Mouse (Mus musculus) heart, adult 2 months (tissue): ENCODE data around the gene Gstt1. TPM values are rescaled to one million over a fixed set of nuclear protein-coding genes. Genes with fewer than 3 reads are reported as not detected.

Experiments
- DNase-seq, 2 experiments: peaks; one replicate each; pipeline ENCODE4 v3.0.0; 2021
- H3K27ac ChIP-seq: fragments of 200-600 bp; 2 replicates; pipeline ENCODE4 v1.8.1; 2022
- H3K27me3 ChIP-seq: fragments of 200-500 bp; 2 replicates; pipeline ENCODE4 v1.6.1; 2012; ENCODE audit warnings: mild to moderate bottlenecking, low read length, inconsistent platforms, mixed read lengths; ENCODE audit not compliant: control insufficient read depth, insufficient read depth
- H3K36me3 ChIP-seq: fragments of 200-500 bp; 2 replicates; pipeline ENCODE4 v1.6.1; 2012; ENCODE audit warnings: low read length, inconsistent platforms; ENCODE audit not compliant: control insufficient read depth, insufficient read depth
- H3K4me1 ChIP-seq: fragments of 200-500 bp; 2 replicates; pipeline ENCODE4 v1.6.1; 2011; ENCODE audit warnings: low read length; ENCODE audit not compliant: control insufficient read depth, insufficient read depth
- H3K4me3 ChIP-seq: fragments of 200-600 bp; 2 replicates; pipeline ENCODE4 v1.8.1; 2022
- H3K79me2 ChIP-seq: fragments of 200-500 bp; replicated peaks from 2 replicates; pipeline ENCODE4 v1.6.1; 2012; ENCODE audit warnings: mild to moderate bottlenecking, inconsistent platforms, low read length, moderate library complexity, mixed read lengths; ENCODE audit not compliant: control insufficient read depth, insufficient read depth
- H3K9ac ChIP-seq: fragments of 200-500 bp; 2 replicates; pipeline ENCODE4 v1.6.1; 2012; ENCODE audit warnings: low read depth, mild to moderate bottlenecking, control low read depth, inconsistent platforms, low read length, mixed read lengths
- CTCF ChIP-seq: fragments of 200-600 bp; IDR thresholded peaks from 2 replicates; pipeline ENCODE4 v1.8.1; 2022; ENCODE audit warnings: antibody characterized with exemption, mild to moderate bottlenecking, moderate library complexity
- EP300 ChIP-seq: fragments of 200-500 bp; IDR thresholded peaks from 2 replicates; pipeline ENCODE4 v1.6.1; 2011; ENCODE audit warnings: low read depth, low read length, control low read depth; ENCODE audit not compliant: insufficient read depth
- POLR2A ChIP-seq: fragments of 200-500 bp; IDR thresholded peaks from 2 replicates; pipeline ENCODE4 v1.6.1; 2011; ENCODE audit warnings: mild to moderate bottlenecking, low read depth, low read length, control low read depth; ENCODE audit not compliant: insufficient read depth
- WGBS: fragments of 180-500 bp; shearing (Covaris S2); methylation state at CpG from one replicate; pipeline ENCODE4 v1.1.7; 2018; 5-methylcytosine and 5-hydroxymethylcytosine counted together
- intact Hi-C: fragments of 180-260 bp; cut with DNase I; formaldehyde crosslinking; loops from one replicate; pipeline ENCODE4 v1.15.1; 2025
- polyA plus RNA-seq: library from polyadenylated mRNA; depleted of rRNA; stranded (reverse); fragments of >200 nt; gene quantifications from 2 replicates; pipeline ENCODE4 v1.2.3, GENCODE M21; 2012; rRNA removed
- total RNA-seq, 2 experiments: library from RNA; stranded (reverse); gene quantifications; 2 replicates each; pipeline ENCODE4 v1.2.3; 2021

The Gstt1 gene
- total and polyA plus RNA-seq, 3 experiments, result 15.8 to 52.1 (median 16.8) TPM

DNA sequence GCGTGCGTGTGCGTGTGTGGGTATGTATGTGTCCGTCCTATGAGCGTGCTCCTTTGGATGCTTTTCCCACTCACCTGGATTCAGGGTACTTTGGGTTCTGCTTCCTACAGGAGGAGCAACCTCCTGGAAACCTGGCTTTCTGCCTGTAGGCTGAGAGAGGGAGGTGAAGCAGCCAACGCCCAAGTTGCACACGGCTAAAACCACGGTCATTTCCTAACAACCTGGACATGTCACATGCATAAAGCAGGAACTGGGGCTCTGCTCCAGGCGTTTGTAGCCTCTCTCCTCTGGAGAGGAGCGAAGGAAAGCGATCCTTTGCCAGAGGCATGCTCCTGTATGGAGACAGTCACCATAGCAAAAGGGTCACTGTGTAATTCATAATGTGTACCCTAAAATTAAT is 41.7 kb downstream of the Gstt1 start:
- 82% methylated on average over 11 of the region's 11 CpGs for WGBS
- Histone ChIP-seq H3K27ac (no peak overlapping the region), H3K4me1 (no peaks in the 10 kb centered on the region), H3K36me3 (no peaks in the 10 kb centered on the region), H3K9ac (no peak overlapping the region), H3K4me3 (no peak overlapping the region), H3K27me3 (no peaks in the 10 kb centered on the region), H3K79me2 (no peaks in the 10 kb centered on the region)
- no peak for DNase-seq
- intact Hi-C loops, result no loop called here
- TF ChIP-seq POLR2A (no peak), CTCF (no peak), EP300 (no peak)

GRCm38 (mm10) chr10:75744017-75744416 is 54.4 kb downstream of the Gstt1 start:
- peak; percentile 73 to 82 for DNase-seq
- H3K27ac ChIP-seq, result no peak overlapping the region
- no peaks in the 10 kb centered on the region for H3K79me2 ChIP-seq
- H3K9ac ChIP-seq, result no peak overlapping the region
- no peaks in the 10 kb centered on the region for H3K4me1 ChIP-seq
- no peaks in the 10 kb centered on the region for H3K36me3 ChIP-seq
- H3K27me3 ChIP-seq, result no peaks in the 10 kb centered on the region
- no peak overlapping the region for H3K4me3 ChIP-seq
- intact Hi-C loops, result loop anchor here (1.0 kb wide), 3 partner anchors 88 to 207 kb away; no protein-coding TSS in a partner anchor
- TF ChIP-seq CTCF (0 out of 2 replicates have a peak, but pooled peaks have one; percentile 99), POLR2A (no peak), EP300 (peak; percentile 88)
- WGBS, result 45% methylated on average over 3 of the region's 3 CpGs

DNA sequence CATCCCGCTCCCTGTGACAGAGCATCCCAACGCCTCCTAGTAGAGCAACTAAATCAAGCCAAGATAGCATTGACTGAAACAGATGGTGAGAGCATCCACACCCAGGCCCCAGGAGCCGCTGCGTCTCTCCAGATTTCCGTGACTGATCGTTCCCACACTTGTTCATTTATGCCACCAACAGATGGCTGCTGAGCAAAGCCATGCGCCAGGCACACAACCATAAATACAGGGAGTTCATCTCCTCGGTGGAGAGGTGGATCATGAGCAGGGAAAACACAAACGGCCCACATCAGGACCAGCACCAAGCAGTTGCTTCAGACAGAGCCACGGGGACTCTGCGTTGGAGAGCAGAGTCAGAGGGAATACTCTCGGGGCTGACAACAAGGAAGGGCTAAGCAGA is 55.0 kb downstream of the Gstt1 start:
- Histone ChIP-seq H3K79me2 (no peaks in the 10 kb centered on the region), H3K27ac (no peak overlapping the region), H3K36me3 (no peaks in the 10 kb centered on the region), H3K27me3 (no peaks in the 10 kb centered on the region), H3K4me3 (no peak overlapping the region), H3K9ac (no peak overlapping the region), H3K4me1 (no peaks in the 10 kb centered on the region)
- DNase-seq, result no peak
- 92% methylated on average over 12 of the region's 12 CpGs for WGBS
- TF ChIP-seq EP300, result no peak
- TF ChIP-seq CTCF, result no peak
- no peak for TF ChIP-seq POLR2A
- intact Hi-C loops, result no loop called here

GRCm38 (mm10) chr10:75740866-75741265 is 57.5 kb downstream of the Gstt1 start:
- no peaks in the 10 kb centered on the region for H3K79me2 ChIP-seq
- no peak overlapping the region for H3K27ac ChIP-seq
- no peak overlapping the region for H3K9ac ChIP-seq
- no peaks in the 10 kb centered on the region for H3K36me3 ChIP-seq
- no peak for DNase-seq
- 88% methylated on average over 3 of the region's 3 CpGs for WGBS
- no peak overlapping the region for H3K4me3 ChIP-seq
- TF ChIP-seq EP300 (no peak), CTCF (no peak), POLR2A (no peak)
- intact Hi-C loops, result no loop called here
- H3K27me3 ChIP-seq, result no peaks in the 10 kb centered on the region
- H3K4me1 ChIP-seq, result no peaks in the 10 kb centered on the region

Other genes with a start within 250 kb of the Gstt1 start
- under 1 TPM; 0.66 to 0.84 TPM for gene Lrrc75b, start 238.3 kb downstream of the Gstt1 start, total RNA-seq
- gene Lrrc75b, start 238.3 kb downstream of the Gstt1 start, polyA plus RNA-seq, result 1.00 and 1.3 TPM in 2 replicates
- gene Ggt1, start 237.0 kb downstream of the Gstt1 start, total RNA-seq, result under 1 TPM in 1 of 2 experiments, not detected in 1; 0.31 TPM
- 0.35 TPM in 1 of 2 replicates, not detected in the other for gene Ggt1, start 237.0 kb downstream of the Gstt1 start, polyA plus RNA-seq
- 1 to 10 TPM; 3.8 to 7.9 TPM for gene Ggt5, start 209.2 kb downstream of the Gstt1 start, total RNA-seq
- 41.9 TPM in 2 replicates for gene Ggt5, start 209.2 kb downstream of the Gstt1 start, polyA plus RNA-seq
- 1 to 10 TPM; 1.3 to 1.8 TPM for gene Susd2, start 154.6 kb downstream of the Gstt1 start, total RNA-seq
- gene Susd2, start 154.6 kb downstream of the Gstt1 start, polyA plus RNA-seq, result 4.3 TPM in 2 replicates
- 10 to 100 TPM; 13.6 to 19.9 TPM for gene Cabin1, start 34.2 kb downstream of the Gstt1 start, total RNA-seq
- gene Cabin1, start 34.2 kb downstream of the Gstt1 start, polyA plus RNA-seq, result 17.9 and 21.1 TPM in 2 replicates
- 100 to 1,000 TPM in 1 of 2 experiments, 10 to 100 TPM in 1; 89.2 to 110 TPM for gene Ddt, start 25.2 kb downstream of the Gstt1 start, total RNA-seq
- gene Ddt, start 25.2 kb downstream of the Gstt1 start, polyA plus RNA-seq, result 90.1 and 116 TPM in 2 replicates
- gene Gm20441, start 17.6 kb downstream of the Gstt1 start, total RNA-seq, result not detected
- not detected in 2 replicates for gene Gm20441, start 17.6 kb downstream of the Gstt1 start, polyA plus RNA-seq
- 1 to 10 TPM; 2.9 to 5.7 TPM for gene Gstt3, start 17.2 kb downstream of the Gstt1 start, total RNA-seq
- 7.1 and 9.0 TPM in 2 replicates for gene Gstt3, start 17.2 kb downstream of the Gstt1 start, polyA plus RNA-seq
- not detected for gene Gstt4, start 24.0 kb upstream of the Gstt1 start, total RNA-seq
- 0.29 and 0.44 TPM in 2 replicates for gene Gstt4, start 24.0 kb upstream of the Gstt1 start, polyA plus RNA-seq
- gene Gstt2, start 38.8 kb upstream of the Gstt1 start, total RNA-seq, result 10 to 100 TPM in 1 of 2 experiments, 1 to 10 TPM in 1; 8.0 to 12.8 TPM
- gene Gstt2, start 38.8 kb upstream of the Gstt1 start, polyA plus RNA-seq, result 53.4 and 69.1 TPM in 2 replicates
- gene Mif, start 61.7 kb upstream of the Gstt1 start, total RNA-seq, result 100 to 1,000 TPM; 200 to 220 TPM
- 375 and 556 TPM in 2 replicates for gene Mif, start 61.7 kb upstream of the Gstt1 start, polyA plus RNA-seq
- under 1 TPM; 0.50 to 0.65 TPM for gene Derl3, start 94.8 kb upstream of the Gstt1 start, total RNA-seq
- 1.0 and 1.3 TPM in 2 replicates for gene Derl3, start 94.8 kb upstream of the Gstt1 start, polyA plus RNA-seq
- gene Smarcb1, start 123.0 kb upstream of the Gstt1 start, total RNA-seq, result 10 to 100 TPM; 21.1 to 23.3 TPM
- gene Smarcb1, start 123.0 kb upstream of the Gstt1 start, polyA plus RNA-seq, result 19.6 and 20.0 TPM in 2 replicates
- 1,000 to 10,000 TPM; 1,811 to 2,042 TPM for gene Chchd10, start 134.5 kb upstream of the Gstt1 start, total RNA-seq
- 1,155 and 2,061 TPM in 2 replicates for gene Chchd10, start 134.5 kb upstream of the Gstt1 start, polyA plus RNA-seq
- gene Mmp11, start 137.9 kb upstream of the Gstt1 start, total RNA-seq, result 1 to 10 TPM; 4.7 to 5.4 TPM
- gene Mmp11, start 137.9 kb upstream of the Gstt1 start, polyA plus RNA-seq, result 15.6 and 15.7 TPM in 2 replicates
- gene Gm867, start 142.1 kb upstream of the Gstt1 start, total RNA-seq, result not detected
- gene Gm867, start 142.1 kb upstream of the Gstt1 start, polyA plus RNA-seq, result 0.76 TPM in 1 of 2 replicates, not detected in the other
- not detected for gene Vpreb3, start 144.5 kb upstream of the Gstt1 start, total RNA-seq
- gene Vpreb3, start 144.5 kb upstream of the Gstt1 start, polyA plus RNA-seq, result 1.1 and 5.9 TPM in 2 replicates
- not detected for gene Gm5134, start 155.9 kb upstream of the Gstt1 start, total RNA-seq
- not detected in 2 replicates for gene Gm5134, start 155.9 kb upstream of the Gstt1 start, polyA plus RNA-seq
- 1 to 10 TPM; 5.0 to 6.7 TPM for gene Zfp280b, start 234.1 kb upstream of the Gstt1 start, total RNA-seq
- 3.7 and 7.0 TPM in 2 replicates for gene Zfp280b, start 234.1 kb upstream of the Gstt1 start, polyA plus RNA-seq